Mouse (Mus musculus) heart, postnatal 0 days (tissue): ENCODE data around the gene Rnf157. TPM values are rescaled to one million over a fixed set of nuclear protein-coding genes. Genes with fewer than 3 reads are reported as not detected.

Experiments
- ATAC-seq: fragments of 200-750 bp; cut with Nextera tagmentation; 2 replicates; pipeline ENCODE4 v1.8.0; 2017; ENCODE audit warnings: low read depth, moderate number of reproducible peaks, moderate library complexity; ENCODE audit not compliant: insufficient read depth
- DNase-seq: peaks from one replicate; pipeline ENCODE4 v3.0.0-alpha.2; 2016; ENCODE audit warnings: low spot score
- H3K27ac ChIP-seq: fragments of 300-500 bp; sonication (generic); 2 replicates; pipeline ENCODE4 v1.5.1; 2014; ENCODE audit warnings: low read depth, mild to moderate bottlenecking
- H3K27me3 ChIP-seq: fragments of 300-500 bp; sonication (generic); 2 replicates; pipeline ENCODE4 v1.6.1; 2014; ENCODE audit warnings: low read length, mixed read lengths; ENCODE audit not compliant: control insufficient read depth, insufficient read depth
- H3K36me3 ChIP-seq: fragments of 300-500 bp; sonication (generic); replicated peaks from 2 replicates; pipeline ENCODE4 v1.6.1; 2014; ENCODE audit warnings: low read length, mixed read lengths; ENCODE audit not compliant: control insufficient read depth, insufficient read depth
- H3K4me1 ChIP-seq: fragments of 300-500 bp; sonication (generic); 2 replicates; pipeline ENCODE4 v1.6.1; 2014; ENCODE audit warnings: antibody characterized with exemption; ENCODE audit not compliant: control insufficient read depth, insufficient read depth
- H3K4me2 ChIP-seq: fragments of 300-500 bp; sonication (generic); 2 replicates; pipeline ENCODE4 v1.6.1; 2014; ENCODE audit warnings: low read depth, mild to moderate bottlenecking, low read length, moderate library complexity
- H3K4me3 ChIP-seq: fragments of 300-500 bp; sonication (generic); 2 replicates; pipeline ENCODE4 v1.5.1; 2014; ENCODE audit warnings: low read depth, low read length
- H3K9ac ChIP-seq: fragments of 300-500 bp; sonication (generic); replicated peaks from 2 replicates; pipeline ENCODE4 v1.6.1; 2014; ENCODE audit warnings: low read depth, low read length, mixed read lengths
- H3K9me3 ChIP-seq: fragments of 300-500 bp; sonication (generic); replicated peaks from 2 replicates; pipeline ENCODE4 v1.6.1; 2016; ENCODE audit warnings: low read length; ENCODE audit not compliant: control insufficient read depth
- CTCF ChIP-seq: IDR thresholded peaks from 2 replicates; pipeline ENCODE4 v1.5.1; 2016; ENCODE audit warnings: antibody characterized with exemption, control low read depth, low read depth
- EP300 ChIP-seq: IDR thresholded peaks from 2 replicates; pipeline ENCODE4 v1.6.1; 2016; ENCODE audit warnings: antibody characterized with exemption, low read depth
- WGBS: fragments of 180-500 bp; shearing (Covaris S2); extraction: QIAGEN DNeasy Blood & Tissue Kit; methylation state at CpG from one replicate; pipeline ENCODE4 v1.1.7; 2014; 5-methylcytosine and 5-hydroxymethylcytosine counted together
- polyA plus RNA-seq: library from polyadenylated mRNA; unstranded; fragments of >200 nt; fragmentation: Nextera tagmentation; extraction: Ambion mirVana; gene quantifications from 2 replicates; pipeline ENCODE4 v1.2.1, GENCODE M21; 2015
- total RNA-seq: library from RNA; depleted of rRNA; stranded (reverse); fragments of >200 nt; gene quantifications from 2 replicates; pipeline ENCODE4 v1.2.3, GENCODE M21; 2014; ENCODE audit warnings: low replicate concordance

Rnf157 gene
- total and polyA plus RNA-seq, 2 experiments from 2014 or later: 3.5 to 10.8 TPM

- H3K27me3 ChIP-seq: no peaks in the 10 kb centered on the region
- 79% methylated on average over 15 of the region's 15 CpGs for WGBS
- ATAC-seq (no peak), DNase-seq (no peak)
- H3K27ac ChIP-seq: peak overlapping the region; percentile 56; the same call in 1 of the 2 replicates
- H3K4me2 ChIP-seq: no peak overlapping the region; the same call in 1 of the 2 replicates
- no peaks in the 10 kb centered on the region for H3K9me3 ChIP-seq
- no peak for TF ChIP-seq EP300
- TF ChIP-seq CTCF: no peak
- no peaks in the 10 kb centered on the region for H3K4me1 ChIP-seq
- peaks cover 8% of the 10 kb centered on the region; the same call in 1 of the 2 replicates for H3K36me3 ChIP-seq
- H3K4me3 ChIP-seq: peak overlapping the region; percentile 2; the same call in 1 of the 2 replicates
- H3K9ac ChIP-seq: no peak overlapping the region; the same call in 1 of the 2 replicates
Observed at GRCm38 (mm10) chr11:116358926-116359637, 53.8 kb downstream of the Rnf157 start.

- H3K27me3 ChIP-seq: no peaks in the 10 kb centered on the region
- peaks cover 4% of the 10 kb centered on the region; the same call in 1 of the 2 replicates for H3K36me3 ChIP-seq
- no peak overlapping the region for H3K27ac ChIP-seq
- no peak overlapping the region for H3K4me3 ChIP-seq
- ATAC-seq (no peak), DNase-seq (no peak)
- 43% methylated on average over 17 of the region's 17 CpGs for WGBS
- H3K4me1 ChIP-seq: no peaks in the 10 kb centered on the region
- H3K9me3 ChIP-seq: no peaks in the 10 kb centered on the region
- no peak for TF ChIP-seq CTCF
- no peak for TF ChIP-seq EP300
- no peak overlapping the region for H3K4me2 ChIP-seq
- no peak overlapping the region for H3K9ac ChIP-seq
Observed at GRCm38 (mm10) chr11:116354521-116354920, 58.3 kb downstream of the Rnf157 start.

GRCm38 (mm10) chr11:116353535-116353934 is 59.3 kb downstream of the Rnf157 start:
- no peaks in the 10 kb centered on the region for H3K4me1 ChIP-seq
- WGBS: 81% methylated on average over 8 of the region's 8 CpGs
- DNase-seq (no peak), ATAC-seq (no peak)
- TF ChIP-seq EP300 (no peak), CTCF (no peak)
- H3K4me2 ChIP-seq: no peak overlapping the region
- no peak overlapping the region for H3K4me3 ChIP-seq
- no peaks in the 10 kb centered on the region for H3K27me3 ChIP-seq
- peaks cover 4% of the 10 kb centered on the region; the same call in 1 of the 2 replicates for H3K36me3 ChIP-seq
- H3K9ac ChIP-seq: no peak overlapping the region
- H3K9me3 ChIP-seq: no peaks in the 10 kb centered on the region
- no peak overlapping the region for H3K27ac ChIP-seq

GRCm38 (mm10) chr11:116351294-116351693 is 61.5 kb downstream of the Rnf157 start:
- H3K4me2 ChIP-seq: no peak overlapping the region
- H3K27ac ChIP-seq: no peak overlapping the region
- H3K9me3 ChIP-seq: no peaks in the 10 kb centered on the region
- ATAC-seq (no peak), DNase-seq (no peak)
- H3K4me3 ChIP-seq: no peak overlapping the region
- 90% methylated on average over 5 of the region's 5 CpGs for WGBS
- no peak overlapping the region for H3K9ac ChIP-seq
- no peaks in the 10 kb centered on the region for H3K27me3 ChIP-seq
- H3K4me1 ChIP-seq: no peaks in the 10 kb centered on the region
- no peaks in the 10 kb centered on the region; the same call in 1 of the 2 replicates for H3K36me3 ChIP-seq
- TF ChIP-seq EP300 (no peak), CTCF (no peak)

GRCm38 (mm10) chr11:116347955-116348354 is 64.9 kb downstream of the Rnf157 start:
- H3K27me3 ChIP-seq: no peaks in the 10 kb centered on the region
- H3K9ac ChIP-seq: no peak overlapping the region
- ATAC-seq (no peak), DNase-seq (no peak)
- no peak overlapping the region for H3K27ac ChIP-seq
- H3K4me3 ChIP-seq: no peak overlapping the region
- H3K9me3 ChIP-seq: no peaks in the 10 kb centered on the region
- TF ChIP-seq CTCF: no peak
- TF ChIP-seq EP300: no peak
- H3K4me2 ChIP-seq: no peak overlapping the region
- no peaks in the 10 kb centered on the region for H3K36me3 ChIP-seq
- no peaks in the 10 kb centered on the region for H3K4me1 ChIP-seq
- 45% methylated on average over 5 of the region's 5 CpGs for WGBS

- no peak for DNase-seq
- Histone ChIP-seq H3K27me3 (no peaks in the 10 kb centered on the region), H3K9me3 (no peaks in the 10 kb centered on the region), H3K27ac (no peak overlapping the region), H3K4me1 (no peaks in the 10 kb centered on the region), H3K4me3 (no peak overlapping the region), H3K9ac (no peak overlapping the region), H3K4me2 (no peak overlapping the region), H3K36me3 (no peaks in the 10 kb centered on the region)
- no peak for ATAC-seq
- 89% methylated on average over 7 of the region's 7 CpGs for WGBS
- no peak for TF ChIP-seq CTCF
- TF ChIP-seq EP300: no peak
Observed at GRCm38 (mm10) chr11:116347012-116347411, 65.8 kb downstream of the Rnf157 start.
